In genomic region chr3:100771363-100771762, GRCm38 (mm10) we compare ENCODE assay signal across 21 mouse cellular contexts. TPM values are rescaled to one million over a fixed set of nuclear protein-coding genes. Genes with fewer than 3 reads are reported as not detected.
DNase-seq lines count a peak whose midpoint lies in the region; ATAC-seq and TF ChIP-seq lines count a peak whose summit lies in the region.
"Had no signal": no experiment of that assay in that cellular context is flagged by ENCODE, and none has a peak within 500 bp of the region (broad histone marks: within the 10 kb centered on the region; RNA-seq: fewer than 3 reads in every experiment).

No protein-coding gene starts in this region.

- no peak overlapping the region for H3K27ac ChIP-seq in kidney, embryonic 15.5 days
- H3K27ac ChIP-seq in thymus, adult 2 months (ENCODE audit: control insufficient read depth, insufficient read depth, low read length): no peak overlapping the region
- H3K27ac ChIP-seq in limb, embryonic 10.5 days: peak overlapping the region; percentile 12; the same call in 1 of the 2 replicates
- no peak overlapping the region for H3K27ac ChIP-seq in stomach, postnatal 0 days (replicated peaks)
- H3K27ac ChIP-seq: forebrain, embryonic 12.5 days; heart, embryonic 15.5 days; limb, embryonic 15.5 days had no signal

- TF ChIP-seq CTCF in thymus, adult 2 months (IDR thresholded peaks at IDR 0.05; ENCODE audit: borderline replicate concordance, control insufficient read depth, extremely low read depth, insufficient read depth, low read length, poor library complexity): no peak
- no peak for TF ChIP-seq CTCF in stomach, postnatal 0 days (IDR thresholded peaks at IDR 0.05; ENCODE audit: low read depth)

- H3K9ac ChIP-seq in kidney, embryonic 15.5 days: no peak overlapping the region
- H3K9ac ChIP-seq in stomach, postnatal 0 days (ENCODE audit: low read length): no peak overlapping the region
- H3K9ac ChIP-seq: forebrain, embryonic 12.5 days; heart, embryonic 15.5 days; limb, embryonic 15.5 days had no signal

- WGBS in kidney, embryonic 15.5 days: 46% methylated on average over 4 of the region's 4 CpGs
- WGBS in thymus, adult 2 months: 36% methylated on average over 4 of the region's 4 CpGs
- 71% methylated on average over 4 of the region's 4 CpGs for WGBS in limb, embryonic 10.5 days
- 52% methylated on average over 4 of the region's 4 CpGs for WGBS in stomach, postnatal 0 days

- H3K27me3 ChIP-seq in kidney, embryonic 15.5 days: peaks cover 3% of the 10 kb centered on the region; the same call in 1 of the 2 replicates
- no peaks in the 10 kb centered on the region for H3K27me3 ChIP-seq in thymus, adult 2 months (ENCODE audit: control insufficient read depth, insufficient read depth, low read length)
- H3K27me3 ChIP-seq in limb, embryonic 10.5 days (ENCODE audit: low read depth, poor library complexity, severe bottlenecking): no peaks in the 10 kb centered on the region
- no peaks in the 10 kb centered on the region for H3K27me3 ChIP-seq in stomach, postnatal 0 days (ENCODE audit: control insufficient read depth, insufficient read depth, low read length)
- H3K27me3 ChIP-seq: forebrain, embryonic 12.5 days; heart, embryonic 15.5 days; limb, embryonic 15.5 days had no signal

- no peaks in the 10 kb centered on the region for H3K9me3 ChIP-seq in kidney, embryonic 15.5 days (replicated peaks)
- no peaks in the 10 kb centered on the region for H3K9me3 ChIP-seq in limb, embryonic 10.5 days (replicated peaks)
- H3K9me3 ChIP-seq in stomach, postnatal 0 days (ENCODE audit: control insufficient read depth, low read length): no peaks in the 10 kb centered on the region
- H3K9me3 ChIP-seq: forebrain, embryonic 12.5 days; heart, embryonic 15.5 days; limb, embryonic 15.5 days had no signal

- peak; percentile 59; the same call in 1 of the 2 replicates for ATAC-seq in kidney, embryonic 15.5 days (replicated peaks; ENCODE audit: low FRiP score)
- ATAC-seq in stomach, postnatal 0 days (ENCODE audit: low FRiP score, low TSS enrichment): no peak

- no peaks in the 10 kb centered on the region for H3K36me3 ChIP-seq in kidney, embryonic 15.5 days
- no peaks in the 10 kb centered on the region for H3K36me3 ChIP-seq in thymus, adult 2 months (ENCODE audit: control insufficient read depth, insufficient read depth, low read length)
- no peaks in the 10 kb centered on the region for H3K36me3 ChIP-seq in limb, embryonic 10.5 days
- H3K36me3 ChIP-seq in stomach, postnatal 0 days (ENCODE audit: control insufficient read depth, insufficient read depth, low read length): no peaks in the 10 kb centered on the region
- H3K36me3 ChIP-seq: forebrain, embryonic 12.5 days; heart, embryonic 15.5 days; limb, embryonic 15.5 days had no signal

- no peak for TF ChIP-seq POLR2A in thymus, adult 2 months (IDR thresholded peaks at IDR 0.05; ENCODE audit: control insufficient read depth, extremely low read depth, insufficient read depth, low read length, poor library complexity)

- DNase-seq in kidney, postnatal 36 days: no peak
- peak; percentile 29 for DNase-seq in thymus, postnatal 4 days
- DNase-seq in thymus, adult 2 months: no peak
- DNase-seq in limb, embryonic 10.5 days (ENCODE audit: low spot score): no peak
- peak; percentile 30 for DNase-seq in stomach, postnatal 0 days (ENCODE audit: low spot score)
- no peak for DNase-seq in adrenal gland, postnatal 14 days
- DNase-seq in gastrocnemius, postnatal 25 days: no peak
- DNase-seq: cerebellum, adult 2 months; gastrocnemius, postnatal 14 days; lung, postnatal 10 days; midbrain, embryonic 14.5 days had no signal

- H3K4me3 ChIP-seq in kidney, embryonic 15.5 days (replicated peaks): no peak overlapping the region
- no peak overlapping the region for H3K4me3 ChIP-seq in thymus, adult 2 months (ENCODE audit: control insufficient read depth, insufficient read depth, low read length)
- H3K4me3 ChIP-seq in limb, embryonic 10.5 days: no peak overlapping the region
- H3K4me3 ChIP-seq in stomach, postnatal 0 days (ENCODE audit: low read depth, low read length): no peak overlapping the region
- H3K4me3 ChIP-seq: forebrain, embryonic 12.5 days; heart, embryonic 15.5 days; limb, embryonic 15.5 days; megakaryocyte, embryonic 14.5 days had no signal

- no peak overlapping the region for H3K4me2 ChIP-seq in kidney, embryonic 15.5 days
- H3K4me2 ChIP-seq in stomach, postnatal 0 days (replicated peaks; ENCODE audit: low read depth): no peak overlapping the region
- H3K4me2 ChIP-seq: forebrain, embryonic 12.5 days; heart, embryonic 15.5 days; limb, embryonic 15.5 days had no signal

- TF ChIP-seq EP300 in stomach, postnatal 0 days (optimal IDR thresholded peaks at IDR 0.05): no peak

- peaks cover 27% of the 10 kb centered on the region for H3K4me1 ChIP-seq in kidney, embryonic 15.5 days
- H3K4me1 ChIP-seq in thymus, adult 2 months (replicated peaks; ENCODE audit: control insufficient read depth, insufficient read depth, low read length): peaks cover 11% of the 10 kb centered on the region
- H3K4me1 ChIP-seq in limb, embryonic 10.5 days: peaks cover 38% of the 10 kb centered on the region
- no peaks in the 10 kb centered on the region; the same call in 1 of the 2 replicates for H3K4me1 ChIP-seq in stomach, postnatal 0 days (replicated peaks; ENCODE audit: control insufficient read depth, insufficient read depth)
- H3K4me1 ChIP-seq: megakaryocyte, embryonic 14.5 days had no signal

RNA-seq across cellular contexts. Expression of gene Vtcn1, which starts 53.9 kb away (rescaled TPM):
- polyA plus RNA-seq in kidney, embryonic 15.5 days (2015; fragmentation: Nextera tagmentation; extraction: Ambion mirVana): 0.25 and 0.32 TPM in 2 replicates
- 0.05 and 0.11 TPM in 2 replicates for polyA plus RNA-seq in thymus, adult 2 months (2012; rRNA removed)
- not detected in 2 replicates for polyA plus RNA-seq in limb, embryonic 10.5 days (2016; fragmentation: Nextera tagmentation; extraction: Ambion mirVana)
- 1.7 and 1.9 TPM in 2 replicates for polyA plus RNA-seq in stomach, postnatal 0 days (2015; fragmentation: Nextera tagmentation; extraction: Ambion mirVana)
- 0.37 and 0.41 TPM in 2 replicates for total RNA-seq in adrenal gland, postnatal 14 days (2021)
- under 1 TPM; 0.13 to 0.64 TPM for total RNA-seq in gastrocnemius, postnatal 25 days (2021)
- total RNA-seq: layer of hippocampus, postnatal 25 days; left cerebral cortex, postnatal 10 days had no signal
- polyA plus RNA-seq: embryonic facial prominence, embryonic 11.5 days; forebrain, embryonic 12.5 days; midbrain, embryonic 14.5 days; neural tube, embryonic 14.5 days; small intestine, adult 2 months had no signal

Comparison
In these comparisons a context has a peak if more than half of its experiments do, and no peak if none do; other contexts are left out.
1. DNase-seq: peak in thymus, postnatal 4 days (single experiment) and stomach, postnatal 0 days (single experiment); none in kidney, postnatal 36 days (0 of 2), thymus, adult 2 months (single experiment), limb, embryonic 10.5 days (single experiment), adrenal gland, postnatal 14 days (single experiment) and gastrocnemius, postnatal 25 days (single experiment).